Mouse (Mus musculus): ENCODE results near the gene Rhox10. TPM values are rescaled to one million over a fixed set of nuclear protein-coding genes. Genes with fewer than 3 reads are reported as not detected.
"Not testable (repeated sequence)": the region's sequence is repeated elsewhere in the genome, so short reads cannot be mapped to it uniquely, and the experiment has no call there.

Gene Rhox10
- not detected in 2 replicates for total RNA-seq (2015; ENCODE audit: low replicate concordance)
- total RNA-seq (2017; ENCODE audit: low replicate concordance) = not detected in 2 replicates

DNA sequence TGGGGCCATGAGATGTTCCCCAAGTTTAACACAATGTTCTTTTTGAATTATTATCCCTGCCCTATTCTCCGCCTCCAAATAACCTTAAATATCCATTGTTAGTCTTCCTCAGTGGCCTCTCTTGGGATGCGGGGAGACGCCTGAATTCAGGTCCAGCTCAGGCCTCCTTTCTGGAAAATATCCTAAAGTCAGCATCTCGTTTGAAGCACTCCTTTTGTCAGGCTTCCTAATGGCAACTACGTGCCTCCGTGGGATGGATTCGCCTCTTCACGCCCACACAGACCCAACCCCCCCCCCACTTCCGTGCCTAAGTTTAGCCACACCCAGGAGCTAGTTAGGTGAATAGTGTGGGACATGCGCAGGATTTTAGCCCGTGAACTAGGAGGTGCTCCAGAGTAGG, at the start of gene Rhox10:
Gene Rhox10 (plus strand): TSS at position 301 of the 400 bp plus-strand sequence.
- no peak for ATAC-seq (replicated peaks; ENCODE audit: low FRiP score, poor library complexity, severe bottlenecking)

DNA sequence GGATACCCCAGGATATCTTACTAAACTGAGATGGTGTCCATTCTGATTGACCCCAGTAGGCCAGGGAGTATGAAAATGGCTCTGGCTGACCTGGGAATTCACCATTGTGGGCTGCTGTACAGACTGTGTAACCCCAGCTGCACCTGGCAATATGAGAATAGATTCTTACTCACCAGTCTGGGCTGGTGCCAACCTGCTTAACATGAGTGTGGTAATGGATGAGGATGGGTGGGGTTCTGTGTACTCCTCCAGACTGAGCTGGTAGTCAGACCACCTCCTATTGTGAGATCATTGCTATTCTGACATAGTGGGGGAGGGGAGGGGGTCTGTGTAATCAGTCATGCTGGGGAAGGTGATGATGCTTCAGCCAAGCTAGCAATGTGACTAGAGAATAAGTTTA, 47.7 kb upstream of the Rhox10 start, which contains the start of gene Btg1-ps1:
Gene Btg1-ps1 (minus strand): TSS at position 219 of the 400 bp plus-strand sequence.
- not testable (repeated sequence) for ATAC-seq (replicated peaks; ENCODE audit: low FRiP score, poor library complexity, severe bottlenecking)

DNA sequence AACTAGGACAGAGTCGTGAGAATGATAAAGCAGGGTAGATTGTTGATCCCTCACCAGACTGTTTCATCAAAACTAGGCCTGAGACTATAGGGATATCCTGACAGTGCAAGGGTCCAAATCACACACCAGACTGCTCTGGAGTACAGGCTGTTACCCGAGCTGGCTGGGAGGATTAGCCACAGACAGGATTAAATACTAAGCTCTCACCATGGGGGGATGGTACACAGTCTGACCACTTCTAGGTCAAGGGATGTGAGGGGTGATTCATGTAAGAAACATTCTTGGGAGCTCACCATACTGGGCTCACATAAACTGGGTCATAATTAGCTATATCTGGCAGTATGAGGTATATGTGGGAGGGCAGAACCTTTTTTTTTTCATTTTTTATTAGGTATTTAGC, 32.4 kb upstream of the Rhox10 start:
- no peak for ATAC-seq (replicated peaks; ENCODE audit: low FRiP score, poor library complexity, severe bottlenecking)

DNA sequence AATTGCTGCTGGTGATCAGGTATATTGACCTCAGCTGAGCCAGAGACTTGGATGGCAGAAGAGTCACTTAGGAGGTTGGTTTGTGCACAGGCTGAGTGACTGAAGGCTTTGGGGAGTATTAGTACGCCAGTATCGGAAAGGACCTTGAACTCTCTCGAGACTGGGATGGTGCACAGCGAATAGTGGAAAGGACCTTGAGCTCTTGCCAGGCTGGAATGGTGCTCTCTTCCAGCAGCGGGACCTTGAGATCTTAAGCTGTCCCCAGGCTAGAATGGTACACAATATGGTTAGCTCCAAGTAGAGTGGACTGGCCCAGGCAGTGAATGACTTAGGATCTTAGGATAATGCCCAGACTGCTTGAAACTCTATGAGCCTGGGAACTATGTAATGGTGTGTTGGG, 26.6 kb upstream of the Rhox10 start:
- no peak for ATAC-seq (replicated peaks; ENCODE audit: low FRiP score, poor library complexity, severe bottlenecking)

DNA sequence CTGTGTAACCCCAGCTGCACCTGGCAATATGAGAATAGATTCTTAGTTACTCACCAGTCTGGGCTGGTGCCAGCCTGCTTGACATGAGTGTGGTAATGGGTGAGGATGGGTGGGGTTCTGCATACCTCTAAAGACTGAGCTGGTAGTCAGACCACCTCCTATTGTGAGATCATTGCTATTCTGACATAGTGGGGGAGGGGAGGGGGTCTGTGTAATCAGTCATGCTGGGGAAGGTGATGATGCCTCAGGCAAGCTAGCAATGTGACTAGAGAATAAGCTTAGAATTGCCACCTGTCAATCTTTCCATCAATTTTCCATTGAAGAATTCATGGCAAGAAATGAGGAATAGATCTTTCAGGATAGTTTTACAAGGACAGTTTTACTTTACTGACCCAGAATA, 23.3 kb upstream of the Rhox10 start, which contains the start of gene Btg1-ps2:
Gene Btg1-ps2 (minus strand): TSS at position 101 of the 400 bp plus-strand sequence.
- not testable (repeated sequence) for ATAC-seq (replicated peaks; ENCODE audit: low FRiP score, poor library complexity, severe bottlenecking)

DNA sequence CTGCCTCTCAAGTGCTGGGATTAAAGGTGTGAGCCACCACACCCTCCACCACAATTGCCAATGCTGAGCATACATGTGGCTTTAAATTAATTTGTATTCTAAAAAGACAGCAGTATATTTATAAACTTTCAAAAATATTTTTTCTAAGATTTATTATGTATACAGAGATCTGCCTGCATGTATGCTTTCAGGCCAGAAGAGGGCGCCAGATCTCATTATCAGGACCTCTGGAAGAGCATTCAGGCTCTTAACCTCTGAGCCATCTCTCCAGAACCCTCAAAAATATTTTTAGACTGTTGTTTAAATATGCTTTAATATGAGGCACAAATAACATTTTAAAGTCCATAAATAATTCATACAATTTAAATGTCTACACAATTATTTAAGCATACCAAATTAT, 4.7 kb upstream of the Rhox10 start:
- no peak for ATAC-seq (replicated peaks; ENCODE audit: low FRiP score, poor library complexity, severe bottlenecking)

DNA sequence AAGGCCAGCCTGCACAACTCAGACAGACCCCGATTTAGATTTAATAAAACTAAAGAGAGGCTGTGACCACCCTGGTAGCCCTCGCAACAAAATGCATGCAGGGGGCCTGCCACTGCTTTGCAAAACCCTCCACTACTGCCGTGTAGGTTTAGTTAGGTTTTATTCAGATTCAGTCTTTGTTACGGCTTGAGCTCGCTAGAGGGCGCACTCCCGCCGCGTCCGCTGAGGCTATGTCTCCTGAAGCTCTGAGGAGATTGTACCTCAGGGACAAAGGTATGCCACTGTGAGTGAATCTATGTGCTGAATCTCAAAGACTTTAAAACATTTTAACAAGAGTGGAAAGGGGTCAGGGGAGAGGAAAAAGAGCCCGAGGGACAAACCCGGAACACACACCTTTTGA, 18.0 kb downstream of the Rhox10 start:
- ATAC-seq (replicated peaks; ENCODE audit: low FRiP score, poor library complexity, severe bottlenecking) = no peak

DNA sequence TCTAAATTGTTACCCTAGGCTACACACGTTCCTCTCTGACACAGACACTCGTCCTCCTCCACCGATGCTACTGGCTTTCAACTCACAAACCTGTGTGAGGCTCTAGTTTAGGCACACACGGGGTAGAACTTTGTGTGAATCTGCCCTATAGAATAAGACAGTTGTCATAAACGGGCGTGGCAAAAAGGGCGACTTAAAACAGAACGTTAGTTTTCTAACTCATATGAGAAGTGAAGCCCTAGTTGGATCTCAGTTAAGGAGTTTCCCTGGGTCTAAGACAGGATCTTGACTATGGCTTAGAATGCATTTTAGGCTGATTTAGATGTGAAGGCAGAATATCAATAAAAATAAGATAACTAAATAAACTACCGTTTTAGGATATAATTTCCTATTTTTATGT, 18.8 kb downstream of the Rhox10 start, which contains the start of gene Rhox11:
Gene Rhox11 (minus strand): TSS at position 101 of the 400 bp plus-strand sequence.
- ATAC-seq (replicated peaks; ENCODE audit: low FRiP score, poor library complexity, severe bottlenecking) = no peak

DNA sequence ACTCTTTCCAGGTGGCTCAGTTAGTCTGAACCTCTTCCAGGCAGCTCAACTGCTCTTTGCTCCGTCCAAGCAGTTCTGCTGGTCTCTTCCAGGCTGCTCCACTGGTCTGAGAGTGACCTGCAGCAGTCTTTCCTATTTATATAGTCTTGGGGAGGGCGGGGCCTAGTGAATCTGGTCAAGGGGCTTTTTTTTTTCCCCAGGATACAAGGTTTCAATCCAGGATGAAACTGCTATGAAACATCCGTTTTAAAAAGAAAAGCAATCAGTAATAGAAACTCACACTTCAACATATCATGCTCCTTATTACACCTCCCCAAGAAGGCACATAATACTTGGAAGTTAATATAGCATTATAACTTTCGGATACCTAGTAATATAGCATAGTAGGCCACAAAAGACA, 44.5 kb downstream of the Rhox10 start, which contains the start of gene Rhox12:
Gene Rhox12 (minus strand): TSS at position 101 of the 400 bp plus-strand sequence.
- no peak for ATAC-seq (replicated peaks; ENCODE audit: low FRiP score, poor library complexity, severe bottlenecking)

DNA sequence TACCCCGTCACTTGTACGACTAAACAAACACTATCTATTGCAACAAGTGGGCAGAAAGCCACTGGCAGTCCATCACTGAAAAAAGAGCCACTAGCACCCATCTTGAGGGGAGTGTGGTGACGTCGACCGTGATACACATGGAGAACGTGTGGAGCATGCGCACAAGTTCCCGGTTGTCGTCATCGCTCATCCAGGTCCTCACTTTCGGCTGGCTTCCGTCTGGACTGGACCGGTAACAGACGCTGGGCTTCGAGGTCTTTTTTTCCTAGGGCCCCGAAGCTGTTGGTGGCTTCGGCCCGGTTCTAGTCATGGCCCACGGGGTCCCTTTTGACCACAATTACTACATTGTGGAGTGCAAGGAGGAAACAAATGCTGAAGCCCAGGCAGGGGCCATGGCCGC, 54.7 kb downstream of the Rhox10 start, which contains the start of gene Rhox13:
Gene Rhox13 (plus strand): TSS at position 238 of the 400 bp plus-strand sequence.
- ATAC-seq (replicated peaks; ENCODE audit: low FRiP score, poor library complexity, severe bottlenecking) = no peak

Other genes starting within 250 kb of the Rhox10 start
- gene Rhox6, start 239.6 kb upstream of the Rhox10 start, total RNA-seq (2015; ENCODE audit: low replicate concordance) = not detected in 2 replicates
- not detected in 2 replicates for gene Rhox6, start 239.6 kb upstream of the Rhox10 start, total RNA-seq (2017; ENCODE audit: low replicate concordance)
- not detected in 2 replicates for gene Rhox7a, start 234.8 kb upstream of the Rhox10 start, total RNA-seq (2015; ENCODE audit: low replicate concordance)
- not detected in 2 replicates for gene Rhox7a, start 234.8 kb upstream of the Rhox10 start, total RNA-seq (2017; ENCODE audit: low replicate concordance)
- gene Rhox8, start 187.5 kb upstream of the Rhox10 start, total RNA-seq (2015; ENCODE audit: low replicate concordance) = 4.0 TPM in 1 of 2 replicates, not detected in the other
- gene Rhox8, start 187.5 kb upstream of the Rhox10 start, total RNA-seq (2017; ENCODE audit: low replicate concordance) = not detected in 2 replicates
- gene Rhox7b, start 169.2 kb upstream of the Rhox10 start, total RNA-seq (2015; ENCODE audit: low replicate concordance) = not detected in 2 replicates
- not detected in 2 replicates for gene Rhox7b, start 169.2 kb upstream of the Rhox10 start, total RNA-seq (2017; ENCODE audit: low replicate concordance)
- not detected in 2 replicates for gene Rhox9, start 164.7 kb upstream of the Rhox10 start, total RNA-seq (2015; ENCODE audit: low replicate concordance)
- gene Rhox9, start 164.7 kb upstream of the Rhox10 start, total RNA-seq (2017; ENCODE audit: low replicate concordance) = not detected in 2 replicates
- not detected in 2 replicates for gene Btg1-ps1, start 47.7 kb upstream of the Rhox10 start, total RNA-seq (2015; ENCODE audit: low replicate concordance)
- gene Btg1-ps1, start 47.7 kb upstream of the Rhox10 start, total RNA-seq (2017; ENCODE audit: low replicate concordance) = not detected in 2 replicates
- gene Btg1-ps2, start 23.4 kb upstream of the Rhox10 start, total RNA-seq (2015; ENCODE audit: low replicate concordance) = not detected in 2 replicates
- gene Btg1-ps2, start 23.4 kb upstream of the Rhox10 start, total RNA-seq (2017; ENCODE audit: low replicate concordance) = not detected in 2 replicates
- gene Rhox11, start 18.7 kb downstream of the Rhox10 start, total RNA-seq (2015; ENCODE audit: low replicate concordance) = not detected in 2 replicates
- gene Rhox11, start 18.7 kb downstream of the Rhox10 start, total RNA-seq (2017; ENCODE audit: low replicate concordance) = not detected in 2 replicates
- not detected in 2 replicates for gene Rhox12, start 44.4 kb downstream of the Rhox10 start, total RNA-seq (2015; ENCODE audit: low replicate concordance)
- not detected in 2 replicates for gene Rhox12, start 44.4 kb downstream of the Rhox10 start, total RNA-seq (2017; ENCODE audit: low replicate concordance)
- not detected in 2 replicates for gene Rhox13, start 54.7 kb downstream of the Rhox10 start, total RNA-seq (2015; ENCODE audit: low replicate concordance)
- not detected in 2 replicates for gene Rhox13, start 54.7 kb downstream of the Rhox10 start, total RNA-seq (2017; ENCODE audit: low replicate concordance)
- gene Zbtb33, start 123.3 kb downstream of the Rhox10 start, total RNA-seq (2015; ENCODE audit: low replicate concordance) = 7.7 and 7.9 TPM in 2 replicates
- 3.7 and 5.2 TPM in 2 replicates for gene Zbtb33, start 123.3 kb downstream of the Rhox10 start, total RNA-seq (2017; ENCODE audit: low replicate concordance)
- not detected in 2 replicates for gene Tmem255a, start 186.0 kb downstream of the Rhox10 start, total RNA-seq (2015; ENCODE audit: low replicate concordance)
- gene Tmem255a, start 186.0 kb downstream of the Rhox10 start, total RNA-seq (2017; ENCODE audit: low replicate concordance) = 0.98 TPM in 1 of 2 replicates, not detected in the other
- not detected in 2 replicates for gene Atp1b4, start 249.7 kb downstream of the Rhox10 start, total RNA-seq (2015; ENCODE audit: low replicate concordance)
- gene Atp1b4, start 249.7 kb downstream of the Rhox10 start, total RNA-seq (2017; ENCODE audit: low replicate concordance) = 0.42 TPM in 1 of 2 replicates, not detected in the other

Measured in erythroblast, adult 5-6 weeks (primary cell).